Mouse (Mus musculus) kidney, adult 2 months (tissue): ENCODE measurements around the gene Dennd4a.

Source experiments
- CTCF ChIP-seq: fragments of 200-500 bp; conservative IDR thresholded peaks from 2 replicates; pipeline ENCODE4 v1.5.1; 2011; ENCODE audit warnings: low read depth, mild to moderate bottlenecking, control low read depth, low read length, moderate library complexity, mixed read lengths; ENCODE audit not compliant: insufficient read depth, insufficient read length
- POLR2A ChIP-seq: fragments of 200-500 bp; IDR thresholded peaks from one replicate; pipeline ENCODE4 v1.6.1; 2011; ENCODE audit warnings: low read depth, low read length, control low read depth

DNA sequence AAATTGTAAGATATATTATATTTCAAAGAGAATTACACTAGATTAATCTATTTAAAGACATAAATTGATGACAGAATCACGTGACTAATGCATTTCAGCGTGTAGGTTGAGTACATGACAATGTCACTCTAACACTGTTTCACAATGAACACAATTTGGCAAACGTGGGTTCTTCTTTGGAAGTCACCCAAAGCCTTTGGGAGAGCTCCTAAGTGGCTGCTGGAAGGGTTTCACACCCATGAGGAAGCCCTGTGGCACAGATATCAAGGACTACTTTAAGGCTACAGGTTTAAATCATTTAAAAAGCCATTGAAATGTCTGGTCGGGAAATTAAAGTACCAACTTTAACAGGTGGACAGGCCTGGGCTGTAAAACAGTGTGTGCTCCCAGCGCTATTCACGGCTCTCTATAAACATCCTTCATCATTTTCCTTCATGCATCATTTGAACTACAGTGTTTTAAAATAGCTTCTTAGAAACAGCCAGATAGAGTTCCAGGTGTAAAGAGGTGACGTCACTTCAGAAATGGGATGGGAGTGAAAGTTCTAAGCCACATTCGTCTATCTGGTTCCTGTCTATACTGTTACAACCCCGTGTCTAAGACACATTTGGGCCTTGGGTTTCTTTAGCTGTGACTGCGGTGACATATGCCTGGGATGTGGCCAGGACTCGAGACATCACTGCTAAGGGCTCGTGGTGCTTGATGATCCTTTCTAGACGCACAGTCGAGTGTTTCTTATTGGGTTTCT is 3.9 kb upstream of the Dennd4a start:
- TF ChIP-seq CTCF (no peak), POLR2A (no peak)
